Mouse (Mus musculus): ENCODE measurements around the gene Osbpl3. TPM values are rescaled to one million over a fixed set of nuclear protein-coding genes. Genes with fewer than 3 reads are reported as not detected.

Gene Osbpl3
- polyA plus RNA-seq, 1 experiment from 2014 or later, result 7.3 TPM

DNA sequence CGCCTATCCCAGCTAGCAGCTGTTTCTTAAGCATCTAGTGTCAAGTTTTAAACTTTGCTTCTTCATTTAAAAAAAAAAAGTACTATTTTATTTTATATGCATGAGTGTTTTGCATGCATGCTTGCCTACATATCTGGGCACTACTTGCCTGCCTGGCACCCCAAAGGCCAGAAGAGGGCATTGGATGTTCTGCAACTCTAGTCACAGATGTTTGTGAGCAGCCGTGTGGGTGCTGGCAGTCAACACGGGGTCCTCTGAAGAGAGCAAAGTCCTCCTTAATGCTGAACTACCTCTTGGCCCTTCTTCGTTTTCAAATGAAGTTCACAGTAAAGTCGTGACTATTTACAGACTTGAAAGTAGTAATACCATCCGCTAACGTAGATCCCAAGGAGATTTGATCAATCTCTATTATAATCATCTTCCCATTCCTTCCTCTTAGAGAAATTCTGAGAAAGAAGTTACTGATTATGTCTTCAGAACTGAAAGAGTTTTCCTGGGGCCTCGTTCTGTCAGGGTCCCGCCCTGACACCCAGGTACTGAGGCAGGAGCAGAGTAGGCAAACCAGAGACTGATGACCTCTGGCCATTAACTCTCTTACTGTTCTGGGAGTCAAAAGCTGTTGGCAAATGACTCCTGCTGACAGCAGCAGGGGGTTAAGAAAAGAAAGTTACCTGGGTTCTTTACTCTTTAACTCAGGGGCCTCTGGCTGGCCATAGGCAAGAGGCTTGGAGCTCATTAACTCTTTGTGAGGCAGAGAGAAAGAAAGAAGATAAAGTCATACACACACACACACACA, 8.9 kb upstream of the Osbpl3 start:
- no peak overlapping the region for H3K4me3 ChIP-seq
- no peak overlapping the region for H3K27ac ChIP-seq
- no peaks in the 10 kb centered on the region for H3K9me3 ChIP-seq
- WGBS, result 84% methylated on average over 9 of the region's 9 CpGs
- DNase-seq (ENCODE audit: extremely low spot score, low spot score), result no peak
- no peaks in the 10 kb centered on the region for H3K4me1 ChIP-seq
- no peaks in the 10 kb centered on the region for H3K36me3 ChIP-seq (replicated peaks)
- H3K27me3 ChIP-seq (ENCODE audit: poor library complexity, severe bottlenecking), result no peaks in the 10 kb centered on the region

DNA sequence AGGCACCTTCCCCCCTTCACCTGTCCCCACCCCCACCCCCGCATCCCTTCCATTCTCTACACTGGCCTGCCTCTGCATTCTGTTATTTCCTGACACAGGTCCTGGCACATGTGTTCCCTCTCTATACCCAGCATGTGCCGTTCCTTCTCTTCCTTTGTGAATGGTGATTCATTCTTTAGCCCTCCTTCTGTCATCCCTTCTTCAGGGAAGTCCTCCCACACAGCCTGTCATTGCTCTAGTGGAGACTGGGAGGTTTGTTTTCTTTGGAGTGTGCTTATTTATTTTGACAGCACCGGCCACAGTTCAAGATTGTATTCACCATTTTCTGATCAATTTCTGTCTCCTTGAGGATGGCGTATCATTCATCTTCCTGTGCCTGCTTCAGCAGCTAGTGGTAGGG, 6.0 kb upstream of the Osbpl3 start:
- Histone ChIP-seq H3K36me3 (replicated peaks) (no peaks in the 10 kb centered on the region), H3K4me1 (0 out of 2 replicates have a peak, but pooled peaks cover 1% of the 10 kb centered on the region), H3K4me3 (no peak overlapping the region), H3K27ac (no peak overlapping the region), H3K27me3 (ENCODE audit: poor library complexity, severe bottlenecking) (peaks cover 8% of the 10 kb centered on the region; the same call in 1 of the 2 replicates), H3K9me3 (no peaks in the 10 kb centered on the region)
- 93% methylated on average over 4 of the region's 4 CpGs for WGBS
- no peak for DNase-seq (ENCODE audit: extremely low spot score, low spot score)

DNA sequence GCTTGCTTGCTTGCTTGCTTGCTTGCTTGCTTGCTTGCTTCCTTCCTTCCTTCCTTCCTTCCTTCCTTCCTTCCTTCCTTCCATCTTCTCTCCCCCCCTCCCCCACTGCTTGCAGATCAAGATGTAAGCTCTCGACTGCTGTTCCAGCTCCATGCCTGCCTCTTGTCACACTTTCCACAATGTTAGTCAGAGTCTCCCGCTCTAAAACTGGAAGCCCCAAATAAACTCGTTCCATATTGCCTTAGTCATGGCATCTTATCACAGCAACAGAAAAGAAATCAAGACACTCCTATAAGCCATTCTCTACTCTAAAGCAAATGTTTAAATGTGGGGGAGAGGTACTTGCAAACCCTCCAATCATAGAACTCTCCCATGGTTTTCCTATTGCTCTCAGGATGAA, 5.6 kb upstream of the Osbpl3 start:
- H3K27me3 ChIP-seq (ENCODE audit: poor library complexity, severe bottlenecking), result peaks cover 12% of the 10 kb centered on the region; the same call in 1 of the 2 replicates
- DNase-seq (ENCODE audit: extremely low spot score, low spot score), result no peak
- peaks cover 6% of the 10 kb centered on the region for H3K4me1 ChIP-seq
- no peaks in the 10 kb centered on the region for H3K9me3 ChIP-seq
- WGBS, result 88% methylated on average over 3 of the region's 3 CpGs
- H3K4me3 ChIP-seq, result no peak overlapping the region
- no peak overlapping the region for H3K27ac ChIP-seq
- H3K36me3 ChIP-seq (replicated peaks), result no peaks in the 10 kb centered on the region

DNA sequence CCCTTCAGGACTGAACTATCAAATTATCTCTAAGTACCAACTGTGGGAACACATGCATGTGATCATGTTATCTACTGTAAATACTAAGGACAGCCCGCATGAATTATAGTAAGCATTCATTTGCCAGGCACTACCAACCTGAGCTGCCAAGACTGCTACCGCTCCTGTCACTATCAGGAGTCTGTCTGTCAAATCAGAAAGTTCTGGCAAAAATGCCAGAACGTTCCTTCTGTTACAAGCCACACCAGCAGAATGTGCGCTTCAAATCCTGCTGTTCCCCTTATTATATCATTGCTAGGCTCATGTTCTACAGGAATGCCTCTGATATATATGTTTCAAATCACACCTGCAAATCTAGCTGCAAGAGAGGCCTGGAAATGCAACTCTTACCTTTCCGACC, 4.6 kb upstream of the Osbpl3 start:
- H3K4me3 ChIP-seq, result no peak overlapping the region
- no peaks in the 10 kb centered on the region for H3K36me3 ChIP-seq (replicated peaks)
- H3K4me1 ChIP-seq, result peaks cover 14% of the 10 kb centered on the region
- no peak overlapping the region for H3K27ac ChIP-seq
- H3K9me3 ChIP-seq, result no peaks in the 10 kb centered on the region
- peaks cover 12% of the 10 kb centered on the region; the same call in 1 of the 2 replicates for H3K27me3 ChIP-seq (ENCODE audit: poor library complexity, severe bottlenecking)
- WGBS, result 92% methylated on average over 5 of the region's 5 CpGs
- DNase-seq (ENCODE audit: extremely low spot score, low spot score), result no peak

DNA sequence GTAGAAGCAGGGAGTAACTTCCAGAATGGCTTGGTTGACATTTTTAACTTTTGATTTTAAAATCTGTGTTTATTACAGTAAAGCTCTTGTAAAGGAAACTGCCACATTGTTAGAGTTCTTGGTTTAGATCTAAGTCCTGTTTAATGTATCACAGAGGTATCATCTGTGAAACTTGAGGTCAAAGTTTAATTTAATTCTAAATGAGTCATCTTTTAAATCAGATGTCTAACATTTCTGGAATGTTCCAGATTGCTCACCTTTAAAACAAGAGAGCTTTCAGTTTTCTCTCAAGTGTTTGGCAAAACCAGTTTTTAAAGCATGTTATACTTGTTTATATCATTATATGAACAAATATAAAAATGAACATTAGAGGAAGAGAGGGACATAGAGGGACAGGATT, 4.2 kb upstream of the Osbpl3 start:
- peaks cover 18% of the 10 kb centered on the region for H3K4me1 ChIP-seq
- no peak for DNase-seq (ENCODE audit: extremely low spot score, low spot score)
- H3K36me3 ChIP-seq (replicated peaks), result no peaks in the 10 kb centered on the region
- H3K4me3 ChIP-seq, result no peak overlapping the region
- H3K27ac ChIP-seq, result no peak overlapping the region
- H3K27me3 ChIP-seq (ENCODE audit: poor library complexity, severe bottlenecking), result peaks cover 12% of the 10 kb centered on the region; the same call in 1 of the 2 replicates
- no peaks in the 10 kb centered on the region for H3K9me3 ChIP-seq

DNA sequence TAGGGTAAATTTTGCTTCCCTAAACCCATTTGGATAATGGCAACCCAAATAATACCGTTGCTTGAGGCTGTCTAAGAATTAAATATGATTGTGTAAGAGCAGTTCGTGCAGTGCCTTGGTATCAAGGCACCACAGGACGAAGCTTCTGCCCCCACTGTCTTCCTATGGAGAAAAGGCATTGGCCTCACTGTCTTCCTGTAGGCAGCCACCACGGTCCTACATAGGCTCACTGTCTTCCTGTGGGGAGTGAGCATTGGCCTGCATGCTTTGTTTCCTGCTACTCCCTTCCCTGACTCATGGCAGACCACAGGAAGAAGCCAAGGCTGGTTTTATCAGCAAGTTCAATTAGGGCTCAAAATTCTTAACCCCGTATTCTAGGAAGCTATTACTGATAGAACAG, 3.3 kb upstream of the Osbpl3 start:
- Histone ChIP-seq H3K27ac (no peak overlapping the region), H3K9me3 (no peaks in the 10 kb centered on the region), H3K4me3 (no peak overlapping the region), H3K27me3 (ENCODE audit: poor library complexity, severe bottlenecking) (peaks cover 19% of the 10 kb centered on the region), H3K36me3 (replicated peaks) (no peaks in the 10 kb centered on the region), H3K4me1 (peaks cover 27% of the 10 kb centered on the region)
- WGBS, result 78% methylated on average over 5 of the region's 5 CpGs
- DNase-seq (ENCODE audit: extremely low spot score, low spot score), result no peak

DNA sequence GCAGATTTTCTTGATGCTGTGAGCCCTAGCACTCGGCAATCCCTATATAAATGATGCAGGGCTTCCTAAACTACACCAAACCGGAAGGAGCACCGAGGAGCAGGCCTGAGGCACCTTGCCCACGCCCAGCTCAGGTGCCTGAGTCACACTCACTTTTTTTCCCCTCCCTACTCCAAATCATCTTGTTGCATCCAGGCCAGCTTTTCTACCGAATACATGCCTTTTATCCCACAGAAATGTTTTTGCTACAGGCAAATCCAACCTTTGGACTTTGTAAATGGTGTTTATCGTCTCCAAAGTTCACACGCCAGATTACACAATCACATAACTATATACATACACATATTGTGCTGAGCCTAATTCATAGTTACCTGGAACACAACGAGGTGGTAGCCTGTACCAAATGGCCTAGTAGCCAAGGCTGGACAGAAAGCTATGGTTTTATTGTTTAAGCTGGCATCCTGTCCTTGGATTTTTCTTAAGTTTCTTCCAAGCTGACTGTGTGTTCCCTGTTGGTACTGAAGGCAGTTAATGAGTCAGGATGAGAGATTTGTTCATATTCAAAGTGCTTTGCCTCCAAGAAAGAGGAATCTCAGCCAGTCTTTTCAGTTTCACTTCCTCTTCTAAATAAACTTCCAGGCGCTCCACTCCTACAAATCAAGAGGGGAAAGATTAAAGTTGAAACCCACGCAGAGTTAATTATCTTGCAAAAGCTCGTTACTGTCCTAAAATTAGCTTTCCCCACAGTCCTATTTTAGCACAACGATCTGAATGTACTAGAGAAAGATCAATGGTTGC, 1.7 kb upstream of the Osbpl3 start:
- Histone ChIP-seq H3K36me3 (replicated peaks) (no peaks in the 10 kb centered on the region), H3K4me1 (peaks cover 40% of the 10 kb centered on the region), H3K27ac (no peak overlapping the region), H3K27me3 (ENCODE audit: poor library complexity, severe bottlenecking) (peaks cover 29% of the 10 kb centered on the region), H3K4me3 (no peak overlapping the region), H3K9me3 (no peaks in the 10 kb centered on the region)
- DNase-seq (ENCODE audit: extremely low spot score, low spot score), result no peak
- WGBS, result 87% methylated on average over 12 of the region's 12 CpGs

DNA sequence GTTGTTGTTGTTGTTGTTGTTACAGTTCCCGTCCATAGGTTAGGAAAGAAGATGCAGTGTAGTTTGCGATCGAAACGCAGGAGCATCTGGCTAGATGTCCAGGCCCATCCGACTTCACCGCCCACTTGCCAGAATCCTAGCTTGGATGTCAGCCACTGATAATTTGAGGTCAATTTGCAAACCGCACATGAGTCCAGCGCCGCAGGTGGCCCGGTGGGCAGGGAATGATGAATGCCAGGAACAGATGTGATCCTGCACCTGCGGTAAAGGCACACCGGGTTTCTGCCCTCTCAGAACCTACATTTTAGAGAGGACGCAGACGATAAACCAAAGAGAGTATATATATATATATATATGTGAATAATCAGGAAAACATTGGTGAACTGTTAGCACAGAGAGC, 705 bp upstream of the Osbpl3 start:
- WGBS, result 72% methylated on average over 14 of the region's 14 CpGs
- Histone ChIP-seq H3K4me3 (peak overlapping the region; percentile 74), H3K27me3 (ENCODE audit: poor library complexity, severe bottlenecking) (peaks cover 29% of the 10 kb centered on the region), H3K4me1 (peaks cover 40% of the 10 kb centered on the region), H3K9me3 (no peaks in the 10 kb centered on the region), H3K27ac (peak overlapping the region; percentile 86), H3K36me3 (replicated peaks) (no peaks in the 10 kb centered on the region)
- DNase-seq (ENCODE audit: extremely low spot score, low spot score), result no peak

DNA sequence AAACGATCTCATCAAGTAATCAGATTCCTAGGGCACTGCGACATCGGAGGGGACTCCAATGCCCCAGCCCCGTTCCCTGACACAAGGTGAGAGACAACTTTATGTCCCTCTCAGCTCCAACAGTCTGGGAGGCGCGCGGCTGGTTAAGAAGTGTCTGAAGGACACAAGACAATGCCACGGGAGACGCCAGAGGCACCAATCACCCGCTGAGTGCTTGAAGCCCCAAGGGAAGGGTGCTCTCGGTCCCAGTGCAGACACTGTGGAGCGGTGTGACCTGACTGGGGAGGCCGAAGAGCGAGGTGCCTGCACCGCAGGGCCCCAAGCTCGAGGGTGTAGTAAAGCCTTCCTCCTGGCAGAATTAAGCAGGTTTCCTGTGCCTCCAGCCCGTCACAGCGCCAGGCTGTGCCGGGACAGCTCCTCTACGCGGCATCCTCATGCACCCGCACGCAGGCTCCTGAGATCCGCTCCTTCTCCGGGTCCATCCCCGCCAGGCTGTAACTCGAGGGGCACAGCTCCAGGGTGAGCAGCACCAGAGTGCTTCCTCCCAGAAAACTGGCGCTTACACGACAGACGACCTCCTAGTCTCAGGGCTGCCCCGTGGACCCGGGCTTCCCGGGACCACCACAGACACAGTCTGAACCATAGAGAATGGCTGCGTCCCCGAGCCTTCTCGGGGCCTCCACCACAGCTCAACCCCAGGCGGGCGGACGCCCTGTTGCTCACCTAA, 736 bp downstream of the Osbpl3 start:
- H3K36me3 ChIP-seq (replicated peaks), result no peaks in the 10 kb centered on the region
- H3K27me3 ChIP-seq (ENCODE audit: poor library complexity, severe bottlenecking), result peaks cover 29% of the 10 kb centered on the region
- peak overlapping the region; percentile 86 for H3K27ac ChIP-seq
- under 1% methylated on average over 39 of the region's 39 CpGs for WGBS
- H3K9me3 ChIP-seq, result no peaks in the 10 kb centered on the region
- DNase-seq (ENCODE audit: extremely low spot score, low spot score), result peak; percentile 56
- H3K4me1 ChIP-seq, result peaks cover 40% of the 10 kb centered on the region
- peak overlapping the region; percentile 74 for H3K4me3 ChIP-seq

DNA sequence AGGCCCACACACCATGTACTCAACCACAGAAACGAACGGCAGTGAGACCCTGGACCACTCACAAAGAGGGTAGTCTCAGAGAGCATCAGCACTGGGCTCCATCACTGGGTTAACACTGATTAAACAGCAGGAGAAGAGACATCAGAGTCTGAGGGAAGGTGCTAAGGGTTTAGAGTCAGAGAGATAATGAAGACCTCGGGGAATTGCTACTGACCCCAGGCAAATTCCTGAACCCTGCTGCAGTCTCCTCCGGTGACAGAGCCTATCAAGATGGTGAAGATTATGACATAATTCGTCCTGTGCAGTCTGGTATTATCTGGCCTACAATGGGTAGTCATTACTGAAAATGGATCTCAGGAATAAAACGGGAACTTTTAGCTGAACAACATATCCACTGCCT, 2.4 kb downstream of the Osbpl3 start:
- Histone ChIP-seq H3K27ac (no peak overlapping the region), H3K27me3 (ENCODE audit: poor library complexity, severe bottlenecking) (peaks cover 29% of the 10 kb centered on the region), H3K4me1 (peaks cover 40% of the 10 kb centered on the region), H3K4me3 (no peak overlapping the region), H3K9me3 (no peaks in the 10 kb centered on the region), H3K36me3 (replicated peaks) (no peaks in the 10 kb centered on the region)
- 59% methylated on average over 6 of the region's 6 CpGs for WGBS
- DNase-seq (ENCODE audit: extremely low spot score, low spot score), result no peak

DNA sequence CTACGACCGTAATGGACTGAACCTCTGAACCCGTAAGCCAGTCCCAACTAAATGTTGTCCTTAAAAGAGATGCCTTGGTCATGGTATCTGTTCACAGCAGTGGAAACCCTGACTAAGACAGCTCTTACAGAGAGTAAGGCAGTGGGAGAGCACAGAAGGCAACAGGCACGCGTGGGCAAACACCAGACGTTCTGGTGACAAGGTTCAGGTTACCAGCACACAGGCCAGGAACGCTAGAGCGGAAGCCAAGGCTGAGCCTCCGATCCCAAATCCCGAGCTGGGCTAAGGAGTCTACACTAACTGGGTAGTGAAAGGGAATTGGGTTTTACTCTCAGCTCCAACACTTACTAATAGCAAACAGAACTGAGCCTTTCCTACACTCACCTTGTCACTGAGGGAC, 3.8 kb downstream of the Osbpl3 start:
- WGBS, result 92% methylated on average over 10 of the region's 10 CpGs
- DNase-seq (ENCODE audit: extremely low spot score, low spot score), result no peak
- no peaks in the 10 kb centered on the region for H3K36me3 ChIP-seq (replicated peaks)
- peaks cover 40% of the 10 kb centered on the region for H3K4me1 ChIP-seq
- H3K27ac ChIP-seq, result no peak overlapping the region
- peaks cover 23% of the 10 kb centered on the region for H3K27me3 ChIP-seq (ENCODE audit: poor library complexity, severe bottlenecking)
- H3K4me3 ChIP-seq, result no peak overlapping the region
- H3K9me3 ChIP-seq, result no peaks in the 10 kb centered on the region

DNA sequence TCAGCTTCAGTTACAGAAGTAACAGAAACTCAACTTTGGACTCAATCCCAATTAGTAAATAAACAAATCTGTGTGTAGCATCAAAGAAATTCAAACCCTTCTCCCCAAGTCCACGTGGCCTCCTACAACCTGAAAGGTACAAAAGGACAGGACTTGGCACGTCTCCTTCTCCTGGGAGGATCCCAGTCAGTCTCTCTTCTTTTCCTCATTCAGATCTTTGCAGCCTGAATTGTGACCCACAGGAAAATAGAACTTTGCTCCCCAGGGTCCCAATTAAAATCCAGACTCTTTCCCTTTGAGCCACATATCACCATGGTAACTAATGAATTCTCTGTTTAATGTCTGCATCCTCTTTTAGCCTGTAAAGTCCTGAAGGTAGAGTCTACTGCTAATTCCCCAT, 10.4 kb downstream of the Osbpl3 start:
- Histone ChIP-seq H3K27ac (no peak overlapping the region), H3K9me3 (peaks cover 6% of the 10 kb centered on the region; the same call in 1 of the 2 replicates), H3K27me3 (ENCODE audit: poor library complexity, severe bottlenecking) (no peaks in the 10 kb centered on the region), H3K4me1 (peaks cover 10% of the 10 kb centered on the region; the same call in 1 of the 2 replicates), H3K36me3 (replicated peaks) (no peaks in the 10 kb centered on the region), H3K4me3 (no peak overlapping the region)
- no peak for DNase-seq (ENCODE audit: extremely low spot score, low spot score)
- WGBS, result 38% methylated on average over 2 of the region's 2 CpGs
